Mouse (Mus musculus) neural tube, embryonic 15.5 days (tissue): ENCODE measurements at regions not wholly inside any gene's neighbourhood (a gene's known extent, or its start where the extent isn't known, plus 50 kb on each side); places are given as distances from the start of the nearest gene placed in this dataset.
A peak's percentile ranks its signal among the peaks of the same experiment; 100 is the strongest.

ENCODE experiments used
- ATAC-seq: fragments of 200-750 bp; cut with Nextera tagmentation; 2 replicates; pipeline ENCODE4 v1.8.0; 2017; ENCODE audit warnings: mild to moderate bottlenecking, moderate TSS enrichment, moderate library complexity; ENCODE audit not compliant: low FRiP score
- H3K27ac ChIP-seq: fragments of 300-500 bp; sonication (generic); replicated peaks from 2 replicates; pipeline ENCODE4 v1.5.1; 2015; ENCODE audit warnings: mild to moderate bottlenecking, inconsistent platforms
- H3K27me3 ChIP-seq: fragments of 300-500 bp; sonication (generic); replicated peaks from 2 replicates; pipeline ENCODE4 v1.6.1; 2015; ENCODE audit warnings: inconsistent platforms
- H3K36me3 ChIP-seq: fragments of 300-500 bp; sonication (generic); 2 replicates; pipeline ENCODE4 v1.6.1; 2015; ENCODE audit warnings: inconsistent platforms
- H3K4me1 ChIP-seq: fragments of 300-500 bp; sonication (generic); 2 replicates; pipeline ENCODE4 v1.6.1; 2015; ENCODE audit warnings: inconsistent platforms
- H3K4me2 ChIP-seq: fragments of 300-500 bp; sonication (generic); 2 replicates; pipeline ENCODE4 v1.6.1; 2015; ENCODE audit warnings: inconsistent platforms, mild to moderate bottlenecking, moderate library complexity
- H3K4me3 ChIP-seq: fragments of 300-500 bp; sonication (generic); replicated peaks from 2 replicates; pipeline ENCODE4 v1.5.1; 2015; ENCODE audit warnings: mild to moderate bottlenecking, inconsistent platforms
- H3K9ac ChIP-seq: fragments of 300-500 bp; sonication (generic); replicated peaks from 2 replicates; pipeline ENCODE4 v1.6.1; 2015; ENCODE audit warnings: mild to moderate bottlenecking, inconsistent platforms
- H3K9me3 ChIP-seq: fragments of 300-500 bp; sonication (generic); replicated peaks from 2 replicates; pipeline ENCODE4 v1.6.1; 2016; ENCODE audit warnings: inconsistent platforms
- WGBS: fragments of 180-500 bp; shearing (Covaris S2); methylation state at CpG from one replicate; pipeline ENCODE4 v1.1.7; 2015; ENCODE audit warnings: mixed read lengths; 5-methylcytosine and 5-hydroxymethylcytosine counted together

GRCm38 (mm10) chr10:113161486-113161885 lies 232.7 kb upstream of the Atxn7l3b start:
- Histone ChIP-seq H3K4me1 (no peaks in the 10 kb centered on the region), H3K4me2 (no peak overlapping the region), H3K27me3 (no peaks in the 10 kb centered on the region), H3K9ac (no peak overlapping the region), H3K36me3 (no peaks in the 10 kb centered on the region), H3K4me3 (no peak overlapping the region), H3K9me3 (no peaks in the 10 kb centered on the region), H3K27ac (no peak overlapping the region)
- peak; percentile 59; the same call in 1 of the 2 replicates for ATAC-seq
- 28% methylated on average over 3 of the region's 3 CpGs for WGBS

GRCm38 (mm10) chr10:113160055-113160454 lies 231.3 kb upstream of the Atxn7l3b start:
- no peaks in the 10 kb centered on the region for H3K4me1 ChIP-seq
- no peak overlapping the region for H3K4me3 ChIP-seq
- no peaks in the 10 kb centered on the region for H3K9me3 ChIP-seq
- no peak for ATAC-seq
- no peaks in the 10 kb centered on the region for H3K27me3 ChIP-seq
- WGBS = 54% methylated on average over 5 of the region's 5 CpGs
- no peaks in the 10 kb centered on the region for H3K36me3 ChIP-seq
- H3K27ac ChIP-seq = no peak overlapping the region
- H3K4me2 ChIP-seq = no peak overlapping the region
- H3K9ac ChIP-seq = no peak overlapping the region

DNA sequence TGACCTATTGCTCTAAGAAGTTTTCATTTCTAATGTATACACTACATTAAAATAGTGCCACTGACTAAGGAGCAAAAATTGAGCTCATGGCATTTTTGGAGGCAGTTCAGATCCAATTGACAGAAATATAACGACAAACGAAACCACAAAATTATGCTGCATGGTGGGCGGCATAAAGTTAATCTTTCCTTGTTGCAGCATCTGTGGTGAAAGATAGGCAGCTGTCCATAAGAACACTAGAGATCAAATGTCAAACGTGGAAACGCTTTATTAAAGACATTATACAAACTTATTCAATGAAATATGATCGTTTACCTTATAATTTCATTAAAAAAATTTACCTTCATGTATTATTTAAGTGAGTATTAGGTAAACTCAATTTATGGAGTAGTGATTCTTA lies 230.2 kb upstream of the Atxn7l3b start:
- Histone ChIP-seq H3K4me1 (no peaks in the 10 kb centered on the region), H3K27me3 (no peaks in the 10 kb centered on the region), H3K4me2 (no peak overlapping the region), H3K9ac (no peak overlapping the region), H3K4me3 (no peak overlapping the region), H3K36me3 (no peaks in the 10 kb centered on the region), H3K27ac (no peak overlapping the region), H3K9me3 (no peaks in the 10 kb centered on the region)
- WGBS = 90% methylated on average over 6 of the region's 6 CpGs
- no peak for ATAC-seq

- Histone ChIP-seq H3K4me1 (no peaks in the 10 kb centered on the region), H3K4me2 (no peak overlapping the region), H3K36me3 (no peaks in the 10 kb centered on the region), H3K27ac (no peak overlapping the region), H3K27me3 (no peaks in the 10 kb centered on the region), H3K9me3 (no peaks in the 10 kb centered on the region), H3K4me3 (no peak overlapping the region), H3K9ac (no peak overlapping the region)
- 82% methylated on average over 2 of the region's 2 CpGs for WGBS
- no peak for ATAC-seq
Observed at GRCm38 (mm10) chr10:113141606-113142005, 212.8 kb upstream of the Atxn7l3b start.

GRCm38 (mm10) chr10:113114999-113115398 lies 186.2 kb upstream of the Atxn7l3b start:
- Histone ChIP-seq H3K4me3 (no peak overlapping the region), H3K9me3 (no peaks in the 10 kb centered on the region), H3K36me3 (no peaks in the 10 kb centered on the region), H3K27ac (no peak overlapping the region), H3K9ac (no peak overlapping the region), H3K4me2 (no peak overlapping the region), H3K27me3 (no peaks in the 10 kb centered on the region), H3K4me1 (no peaks in the 10 kb centered on the region)
- WGBS = 89% methylated on average over 1 of the region's 1 CpGs
- no peak for ATAC-seq

DNA sequence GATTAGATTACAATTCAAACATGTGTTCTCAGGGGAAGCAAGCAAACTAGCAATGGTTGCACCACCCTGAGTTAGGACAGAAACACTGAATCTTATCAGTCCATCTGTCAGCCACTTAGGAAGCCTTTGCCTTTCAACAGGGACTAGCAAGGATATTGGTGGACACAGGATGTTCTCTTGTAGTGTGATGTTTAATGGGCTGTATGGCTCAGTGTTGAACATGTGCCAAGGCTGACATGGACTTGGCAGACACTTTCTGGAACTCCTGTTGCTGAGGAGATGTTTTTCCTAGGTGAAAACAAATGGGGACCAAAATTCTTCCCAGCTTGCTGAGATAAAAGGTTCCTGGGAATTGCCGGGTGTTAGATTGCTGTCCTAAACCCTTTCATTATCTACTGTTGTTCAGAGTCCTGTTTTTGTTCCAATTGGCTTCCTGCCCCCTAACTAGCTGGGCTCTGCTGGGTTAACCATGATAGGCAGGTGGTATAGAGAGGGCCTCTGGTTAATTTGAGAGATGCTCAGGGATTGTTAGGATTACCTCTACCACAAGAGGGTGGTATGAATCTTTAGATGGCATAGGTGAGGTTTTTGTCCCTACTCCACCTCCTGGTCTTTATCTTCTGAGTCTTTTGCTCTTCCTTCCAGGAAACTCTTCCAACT lies 177.1 kb upstream of the Atxn7l3b start:
- WGBS = 17% methylated on average over 1 of the region's 1 CpGs
- Histone ChIP-seq H3K4me2 (no peak overlapping the region), H3K27me3 (no peaks in the 10 kb centered on the region), H3K4me1 (no peaks in the 10 kb centered on the region), H3K36me3 (no peaks in the 10 kb centered on the region), H3K9me3 (no peaks in the 10 kb centered on the region), H3K4me3 (no peak overlapping the region), H3K9ac (no peak overlapping the region), H3K27ac (no peak overlapping the region)
- ATAC-seq = no peak

DNA sequence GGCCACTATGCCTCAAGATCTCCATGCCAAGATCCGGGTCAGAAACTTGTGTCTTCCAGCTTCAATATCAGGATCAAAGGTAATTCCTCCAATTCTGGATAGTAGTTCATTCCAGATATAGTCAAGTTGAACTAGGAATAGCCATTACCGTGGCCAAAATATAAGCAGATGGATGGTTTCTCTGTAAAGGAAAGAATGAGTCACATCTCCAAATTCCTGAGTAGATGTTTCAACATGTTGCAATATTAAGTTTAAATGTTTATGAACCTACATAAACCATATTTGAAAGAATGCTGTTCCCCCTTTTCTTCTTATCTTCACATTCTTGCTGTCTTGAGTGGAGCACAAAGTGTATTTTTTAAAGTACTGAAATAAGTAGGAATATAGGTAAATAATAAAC lies 176.5 kb upstream of the Atxn7l3b start:
- Histone ChIP-seq H3K4me3 (no peak overlapping the region), H3K9me3 (no peaks in the 10 kb centered on the region), H3K9ac (no peak overlapping the region), H3K27ac (no peak overlapping the region), H3K4me1 (no peaks in the 10 kb centered on the region), H3K36me3 (no peaks in the 10 kb centered on the region), H3K27me3 (no peaks in the 10 kb centered on the region), H3K4me2 (no peak overlapping the region)
- WGBS = 89% methylated on average over 2 of the region's 2 CpGs
- no peak for ATAC-seq
